Mouse (Mus musculus) small intestine, adult 2 months (tissue): ENCODE data around the gene Zfp867. TPM values are rescaled to one million over a fixed set of nuclear protein-coding genes. Genes with fewer than 3 reads are reported as not detected.

Source experiments
- H3K27ac ChIP-seq: fragments of 200-500 bp; 2 replicates; pipeline ENCODE4 v1.5.1; 2012; ENCODE audit warnings: low read depth, low read length, control low read depth, inconsistent platforms; ENCODE audit not compliant: insufficient read depth
- H3K27me3 ChIP-seq: fragments of 200-500 bp; 2 replicates; pipeline ENCODE4 v1.6.1; 2012; ENCODE audit warnings: mild to moderate bottlenecking, moderate library complexity, low read length, inconsistent platforms; ENCODE audit not compliant: control insufficient read depth, insufficient read depth
- H3K36me3 ChIP-seq: fragments of 200-500 bp; 2 replicates; pipeline ENCODE4 v1.6.1; 2012; ENCODE audit warnings: mild to moderate bottlenecking, low read length, control low read depth, inconsistent platforms; ENCODE audit not compliant: control insufficient read depth, insufficient read depth
- H3K4me1 ChIP-seq: fragments of 200-500 bp; 2 replicates; pipeline ENCODE4 v1.6.1; 2012; ENCODE audit warnings: low read length, inconsistent platforms, mixed read lengths; ENCODE audit not compliant: control insufficient read depth, insufficient read depth, insufficient read length
- H3K4me3 ChIP-seq: fragments of 200-500 bp; 2 replicates; pipeline ENCODE4 v1.5.1; 2012; ENCODE audit warnings: low read depth, mild to moderate bottlenecking, control low read depth, inconsistent platforms, low read length, moderate library complexity
- CTCF ChIP-seq: fragments of 200-500 bp; IDR thresholded peaks from 2 replicates; pipeline ENCODE4 v1.5.1; 2012; ENCODE audit warnings: low read depth, mild to moderate bottlenecking, control low read depth, inconsistent platforms, low read length, moderate library complexity, mixed read lengths; ENCODE audit not compliant: insufficient replicate concordance, insufficient read length; ENCODE audit errors: extremely low read depth
- POLR2A ChIP-seq: fragments of 200-500 bp; IDR thresholded peaks from 2 replicates; pipeline ENCODE4 v1.6.1; 2012; ENCODE audit warnings: low read depth, mild to moderate bottlenecking, control low read depth, inconsistent platforms, low read length, moderate library complexity
- WGBS: fragments of 180-500 bp; shearing (Covaris S2); methylation state at CpG from one replicate; pipeline ENCODE4 v1.1.7; 2018; 5-methylcytosine and 5-hydroxymethylcytosine counted together
- polyA plus RNA-seq: library from polyadenylated mRNA; depleted of rRNA; stranded (reverse); fragments of >200 nt; gene quantifications from 2 replicates; pipeline ENCODE4 v1.2.3, GENCODE M21; 2012

Gene Zfp867
- polyA plus RNA-seq, 1 experiment, result 0.08 TPM

DNA sequence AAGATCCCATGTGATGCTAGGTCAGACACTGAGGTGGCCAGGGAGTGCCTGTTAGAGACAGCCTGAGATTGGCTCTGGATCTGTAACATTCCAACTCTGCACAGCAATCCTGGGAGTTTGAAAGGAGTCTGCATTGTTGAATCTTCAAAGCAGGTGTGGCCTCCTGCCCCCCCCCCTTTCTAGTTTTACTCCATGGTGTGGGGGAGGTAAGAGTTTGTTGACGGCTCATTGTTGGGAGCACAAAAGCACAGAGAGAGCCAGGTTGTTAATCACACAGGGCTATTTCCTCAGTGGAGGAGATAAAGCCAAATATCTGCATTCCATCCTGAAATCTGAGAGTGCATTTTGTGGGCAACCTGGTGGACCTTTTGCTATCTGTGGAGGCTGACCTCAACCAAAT, 39.3 kb upstream of the Zfp867 start:
- no peak overlapping the region for H3K27ac ChIP-seq
- 94% methylated on average over 1 of the region's 1 CpGs for WGBS
- no peak overlapping the region for H3K4me3 ChIP-seq
- TF ChIP-seq POLR2A, result no peak
- no peak for TF ChIP-seq CTCF
- H3K27me3 ChIP-seq, result no peaks in the 10 kb centered on the region
- no peaks in the 10 kb centered on the region for H3K4me1 ChIP-seq
- no peaks in the 10 kb centered on the region for H3K36me3 ChIP-seq

DNA sequence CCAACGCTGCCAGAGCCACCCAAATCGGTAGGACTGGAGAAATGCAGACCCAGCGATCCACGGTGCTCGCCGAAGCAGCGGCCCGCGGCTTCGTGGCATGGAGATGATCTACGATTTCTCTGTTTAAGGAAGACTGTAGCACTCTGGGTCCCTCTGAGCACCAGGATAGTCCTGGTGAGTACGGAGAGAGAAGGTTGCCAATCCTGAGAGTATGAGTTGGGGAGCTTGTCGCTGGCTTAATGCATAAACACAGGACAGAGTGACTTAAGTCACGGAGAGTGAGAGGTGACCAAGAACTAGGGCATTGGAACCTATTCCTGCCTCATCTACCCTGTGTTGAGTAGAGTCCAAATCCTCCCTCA, 34.4 kb upstream of the Zfp867 start:
- TF ChIP-seq CTCF (no peak), POLR2A (no peak)

DNA sequence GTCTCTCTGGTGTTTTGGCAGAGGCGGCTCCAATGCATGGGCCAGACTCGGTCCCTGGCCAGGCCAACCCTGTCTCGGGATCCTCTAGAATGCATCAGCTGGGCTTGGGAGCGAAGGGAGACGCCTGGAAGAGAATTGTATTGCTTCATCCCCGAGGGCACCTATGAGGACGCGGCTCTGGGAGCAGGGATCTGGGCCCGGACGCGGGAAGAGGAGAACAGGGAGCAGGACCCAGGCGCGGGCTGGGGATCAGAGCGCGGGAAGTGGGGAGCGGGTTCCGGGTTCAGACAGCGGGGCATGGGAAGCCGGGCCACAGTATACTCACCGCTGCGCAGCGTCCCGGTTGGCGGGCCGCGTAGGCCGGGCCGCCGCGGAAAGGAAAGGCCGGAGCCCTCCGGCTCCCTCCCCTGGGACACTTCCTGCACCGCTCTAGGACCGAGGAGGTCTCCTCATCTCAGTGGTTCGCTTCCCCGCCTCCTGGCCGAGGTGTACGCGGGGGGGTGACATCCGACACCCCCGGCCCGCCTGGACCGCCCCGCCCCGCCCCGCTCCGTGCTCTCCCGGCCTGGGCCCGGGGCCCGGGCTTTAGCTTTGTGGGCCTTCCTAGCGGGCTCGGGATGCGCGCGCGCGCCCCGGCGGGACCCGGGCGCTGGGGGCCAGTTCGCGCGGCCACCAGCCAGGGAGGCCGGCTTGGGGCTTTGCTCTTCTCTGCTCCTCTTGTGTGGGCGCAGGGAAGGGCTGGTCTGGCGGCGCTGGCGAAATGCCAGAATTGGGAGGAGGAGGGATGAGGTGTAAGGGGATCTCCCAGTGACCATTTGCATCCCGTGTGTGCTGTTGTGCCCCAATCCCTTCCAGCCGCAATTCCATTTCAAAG, 33.8 kb upstream of the Zfp867 start:
- no peaks in the 10 kb centered on the region for H3K27me3 ChIP-seq
- H3K4me1 ChIP-seq, result peaks cover 4% of the 10 kb centered on the region; the same call in 1 of the 2 replicates
- TF ChIP-seq CTCF, result no peak
- TF ChIP-seq POLR2A, result no peak; the same call in 1 of the 2 replicates
- 1% methylated on average over 71 of the region's 71 CpGs for WGBS
- peak overlapping the region; percentile 27 for H3K27ac ChIP-seq
- H3K4me3 ChIP-seq, result peak overlapping the region; percentile 90
- H3K36me3 ChIP-seq, result peaks cover 16% of the 10 kb centered on the region

More for the DNA sequence above, 34.4 kb upstream of the Zfp867 start:
- Histone ChIP-seq H3K36me3 (peaks cover 12% of the 10 kb centered on the region), H3K27me3 (no peaks in the 10 kb centered on the region), H3K27ac (peak overlapping the region; percentile 23; the same call in 1 of the 2 replicates), H3K4me3 (peak overlapping the region; percentile 90), H3K4me1 (peaks cover 4% of the 10 kb centered on the region; the same call in 1 of the 2 replicates)
- 8% methylated on average over 14 of the region's 14 CpGs for WGBS

DNA sequence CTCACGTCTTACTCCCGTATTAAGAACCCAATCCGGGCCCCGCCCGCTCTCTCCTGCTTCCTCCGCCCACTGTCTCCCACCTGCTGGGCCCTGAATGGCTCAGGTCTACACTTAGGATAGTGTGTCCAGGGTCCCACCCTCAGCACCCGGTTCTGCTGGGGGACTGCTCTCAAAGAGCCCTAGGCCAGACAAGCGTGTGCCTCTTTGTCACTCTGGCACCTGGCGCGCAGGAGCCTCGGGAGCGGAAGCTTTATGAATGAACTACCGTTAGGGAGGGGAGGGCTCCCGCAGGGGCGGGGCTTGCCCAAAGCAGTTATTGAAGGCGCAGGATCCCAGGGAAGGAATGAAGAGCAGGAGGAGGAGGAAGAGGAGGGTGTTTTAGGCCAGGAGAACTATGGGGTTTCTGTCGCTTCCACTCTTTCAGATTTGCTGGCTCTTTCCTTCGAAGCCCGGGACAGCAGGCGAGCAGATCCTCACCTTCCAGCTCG, 33.1 kb upstream of the Zfp867 start:
- TF ChIP-seq CTCF (no peak), POLR2A (no peak)
- Histone ChIP-seq H3K4me3 (peak overlapping the region; percentile 90), H3K27ac (peak overlapping the region; percentile 27; the same call in 1 of the 2 replicates), H3K4me1 (peaks cover 4% of the 10 kb centered on the region; the same call in 1 of the 2 replicates), H3K27me3 (no peaks in the 10 kb centered on the region), H3K36me3 (peaks cover 18% of the 10 kb centered on the region)
- under 1% methylated on average over 21 of the region's 21 CpGs for WGBS

DNA sequence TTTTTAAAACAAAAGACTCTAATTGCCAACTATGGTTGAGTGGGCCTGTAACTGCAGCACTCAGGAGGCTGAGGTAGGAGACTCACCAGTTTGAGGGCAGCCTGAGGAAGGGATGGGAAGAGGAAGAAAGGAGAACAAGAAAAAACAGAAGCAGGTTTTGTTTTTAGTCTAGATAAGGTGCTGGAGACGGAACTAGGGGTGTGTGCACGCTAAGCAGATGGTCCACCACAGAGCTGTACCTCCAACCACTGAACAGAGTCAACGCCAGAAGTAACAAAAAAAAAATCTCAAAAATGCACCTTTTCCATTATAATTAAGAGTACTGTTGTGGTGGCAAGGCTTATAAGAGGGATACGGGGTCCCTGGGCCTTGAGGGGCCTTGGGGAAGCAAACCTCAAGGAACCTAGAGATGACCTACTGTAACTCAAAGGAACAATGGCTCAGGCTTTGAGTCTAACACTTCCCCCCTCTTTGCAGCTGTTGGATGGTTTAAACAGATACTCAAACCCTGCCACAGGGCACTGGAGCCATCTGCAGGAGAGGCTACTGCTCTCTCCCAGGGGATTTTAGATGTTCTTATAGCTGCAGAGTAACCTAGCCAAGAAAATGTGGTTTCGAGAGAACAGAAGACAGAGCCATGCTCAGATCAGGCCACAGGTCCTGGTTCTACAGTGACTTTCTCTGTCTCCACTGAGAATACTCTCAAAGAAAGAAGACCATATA, 29.9 kb upstream of the Zfp867 start:
- whole genome bisulfite sequencing, result 90% methylated on average over 5 of the region's 5 CpGs
- no peak overlapping the region for H3K4me3 ChIP-seq
- H3K27me3 ChIP-seq, result no peaks in the 10 kb centered on the region
- peaks cover 4% of the 10 kb centered on the region; the same call in 1 of the 2 replicates for H3K4me1 ChIP-seq
- peaks cover 32% of the 10 kb centered on the region for H3K36me3 ChIP-seq
- TF ChIP-seq CTCF (no peak), POLR2A (no peak)
- H3K27ac ChIP-seq, result no peak overlapping the region

DNA sequence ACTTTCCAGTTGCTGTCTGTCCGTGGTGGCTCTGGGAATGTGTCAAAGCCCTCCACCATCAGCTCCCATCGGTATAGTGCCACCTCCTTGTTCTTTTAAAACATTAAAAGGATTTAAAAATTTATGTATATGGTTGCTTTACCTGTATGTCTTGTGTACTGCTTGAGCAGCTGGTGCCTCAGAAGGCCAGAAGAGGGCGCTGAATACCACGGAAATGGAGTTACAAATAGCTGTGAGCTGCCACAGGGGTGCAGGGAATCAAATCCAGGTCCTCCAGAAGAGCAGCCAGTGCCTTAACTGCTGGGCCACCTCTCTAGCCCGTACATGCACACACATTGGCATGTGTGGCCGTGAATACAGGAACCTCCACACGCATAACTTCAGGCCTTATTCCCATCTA, 25.5 kb upstream of the Zfp867 start:
- Histone ChIP-seq H3K4me3 (no peak overlapping the region), H3K27ac (no peak overlapping the region), H3K36me3 (peaks cover 34% of the 10 kb centered on the region), H3K4me1 (no peaks in the 10 kb centered on the region), H3K27me3 (no peaks in the 10 kb centered on the region)
- no peak for TF ChIP-seq CTCF
- TF ChIP-seq POLR2A, result no peak
- WGBS, result 92% methylated on average over 7 of the region's 7 CpGs

DNA sequence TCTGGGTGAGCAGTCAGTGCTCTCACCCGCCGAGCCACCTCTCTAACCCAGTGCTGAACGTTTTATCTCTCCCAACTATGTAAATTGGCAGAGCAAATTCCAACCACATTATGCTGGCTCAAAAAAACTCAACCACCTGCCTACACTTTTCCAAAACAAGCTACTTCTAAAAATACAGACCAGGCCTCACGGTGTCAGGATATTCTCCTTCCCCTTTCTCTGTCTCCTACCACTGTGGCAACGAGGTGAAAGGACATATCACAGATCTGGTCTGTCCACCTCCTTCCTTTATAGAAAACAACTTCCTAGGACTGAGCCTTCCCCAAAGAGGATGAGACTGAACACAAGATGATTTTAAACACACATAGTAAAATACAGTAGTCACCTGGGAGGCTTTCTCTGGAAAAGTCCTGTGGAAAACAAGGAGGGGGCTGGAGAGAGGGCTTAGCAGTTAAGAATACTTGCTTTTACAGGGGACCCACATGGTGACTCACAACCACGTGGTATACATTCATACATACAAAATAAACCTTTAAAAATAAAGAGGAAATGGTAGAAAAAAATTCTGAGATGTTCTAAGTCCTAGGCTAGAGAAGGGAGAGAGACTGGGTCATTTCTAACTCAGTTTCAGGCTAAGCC, 24.5 kb upstream of the Zfp867 start:
- peaks cover 36% of the 10 kb centered on the region for H3K36me3 ChIP-seq
- 69% methylated on average over 6 of the region's 6 CpGs for WGBS

More for the DNA sequence above, 24.5 kb upstream of the Zfp867 start:
- H3K4me3 ChIP-seq, result no peak overlapping the region
- no peaks in the 10 kb centered on the region for H3K4me1 ChIP-seq
- no peak for TF ChIP-seq POLR2A
- no peak for TF ChIP-seq CTCF
- H3K27ac ChIP-seq, result no peak overlapping the region
- H3K27me3 ChIP-seq, result no peaks in the 10 kb centered on the region
